Mouse (Mus musculus): ENCODE measurements at regions not wholly inside any gene's neighbourhood (a gene's known extent, or its start where the extent isn't known, plus 50 kb on each side); places are given as distances from the start of the nearest gene placed in this dataset.

GRCm38 (mm10) chr7:118314228-118314658 lies 70.8 kb upstream of the Smg1 start:
- Histone ChIP-seq H3K36me3 (replicated peaks in 1 of 2; ENCODE audit: control insufficient read depth in 1 of 2, insufficient read depth in 1 of 2, low read length in 1 of 2) (no peaks in the 10 kb centered on the region), H3K4me2 (ENCODE audit: insufficient read depth, low read depth, poor library complexity, severe bottlenecking) (no peak overlapping the region), H3K4me1 (ENCODE audit: control insufficient read depth in 1 of 2, insufficient read depth in 2 of 2) (peaks cover 0 to 2% of the 10 kb centered on the region in 2 experiments; a peak in 1 of 4 replicates), H3K9ac (ENCODE audit: insufficient read depth, low read depth) (no peak overlapping the region), H3K27me3 (replicated peaks) (peaks cover 2% of the 10 kb centered on the region), H3K79me2 (replicated peaks; ENCODE audit: control insufficient read depth, extremely low read depth, insufficient read depth, poor library complexity, severe bottlenecking) (no peaks in the 10 kb centered on the region), H3K27ac (ENCODE audit: insufficient read depth, low read depth) (no peak overlapping the region), H3K4me3 (replicated peaks in 1 of 3; ENCODE audit: low read depth in 2 of 3, low read length in 2 of 3, poor library complexity in 1 of 3) (no peak overlapping the region), H3K9me3 (replicated peaks; ENCODE audit: low read length) (no peaks in the 10 kb centered on the region)
- TF ChIP-seq ZC3H11A (IDR thresholded peaks at IDR 0.05; ENCODE audit: low read depth, low read length) (no peak), MYC (IDR thresholded peaks at IDR 0.05; ENCODE audit: low read depth, low read length) (no peak), POLR2A (IDR thresholded peaks at IDR 0.05; ENCODE audit: low read depth, low read length) (no peak), PAX5 (IDR thresholded peaks at IDR 0.05; ENCODE audit: low read length) (no peak), TBP (conservative IDR thresholded peaks at IDR 0.05; ENCODE audit: low read depth, low read length) (no peak), NELFE (IDR thresholded peaks at IDR 0.05; ENCODE audit: low read depth, low read length) (no peak), USF1 (IDR thresholded peaks at IDR 0.05; ENCODE audit: low read depth, low read length) (no peak), ZNF384 (IDR thresholded peaks at IDR 0.05; ENCODE audit: low read depth, low read length) (no peak), SMC3 (IDR thresholded peaks at IDR 0.05; ENCODE audit: low read depth, low read length) (no peak)
- dilution Hi-C loops (cut with MboI; ENCODE audit: extremely low pct_ligation_motif_present, extremely low pct_unique_long_range_greater_than_20kb, low sequenced_read_pairs) = no loop called here
- no peak for DNase-seq (ENCODE audit: extremely low read depth)
- in situ Hi-C loops (cut with MboI; ENCODE audit: low pct_ligation_motif_present, low pct_unique_long_range_greater_than_20kb, low sequenced_read_pairs) = loop anchor here (5.0 kb wide), 1 partner anchor 98 kb away; no protein-coding TSS in a partner anchor

GRCm38 (mm10) chr7:118313818-118314217 lies 70.3 kb upstream of the Smg1 start:
- Histone ChIP-seq H3K4me1 (ENCODE audit: control insufficient read depth in 1 of 2, insufficient read depth in 2 of 2) (peaks cover 0 to 2% of the 10 kb centered on the region in 2 experiments; a peak in 1 of 4 replicates), H3K9ac (ENCODE audit: insufficient read depth, low read depth) (no peak overlapping the region), H3K27me3 (replicated peaks) (peaks cover 2% of the 10 kb centered on the region), H3K79me2 (replicated peaks; ENCODE audit: control insufficient read depth, extremely low read depth, insufficient read depth, poor library complexity, severe bottlenecking) (no peaks in the 10 kb centered on the region), H3K9me3 (replicated peaks; ENCODE audit: low read length) (no peaks in the 10 kb centered on the region), H3K4me2 (ENCODE audit: insufficient read depth, low read depth, poor library complexity, severe bottlenecking) (no peak overlapping the region), H3K27ac (ENCODE audit: insufficient read depth, low read depth) (no peak overlapping the region), H3K36me3 (replicated peaks in 1 of 2; ENCODE audit: control insufficient read depth in 1 of 2, insufficient read depth in 1 of 2, low read length in 1 of 2) (no peaks in the 10 kb centered on the region), H3K4me3 (replicated peaks in 1 of 3; ENCODE audit: low read depth in 2 of 3, low read length in 2 of 3, poor library complexity in 1 of 3) (no peak overlapping the region)
- dilution Hi-C loops (cut with MboI; ENCODE audit: extremely low pct_ligation_motif_present, extremely low pct_unique_long_range_greater_than_20kb, low sequenced_read_pairs) = no loop called here
- TF ChIP-seq CTCF (conservative IDR thresholded peaks at IDR 0.05 in 1 of 2, IDR thresholded peaks at IDR 0.05 in 1 of 2; ENCODE audit: low read depth in 2 of 2, low read length in 2 of 2) = peak in 1 of 2 experiments; percentile 74; a peak in 2 of 4 replicates
- no peak for TF ChIP-seq ZNF384 (IDR thresholded peaks at IDR 0.05; ENCODE audit: low read depth, low read length)
- TF ChIP-seq PAX5 (IDR thresholded peaks at IDR 0.05; ENCODE audit: low read length) = no peak
- TF ChIP-seq NRF1 (IDR thresholded peaks at IDR 0.05; ENCODE audit: low read depth, low read length) = no peak
- TF ChIP-seq SIN3A (IDR thresholded peaks at IDR 0.05; ENCODE audit: low read length) = no peak
- no peak for TF ChIP-seq CHD1 (IDR thresholded peaks at IDR 0.05; ENCODE audit: low read depth, low read length)
- peak; percentile 64 for TF ChIP-seq SMC3 (IDR thresholded peaks at IDR 0.05; ENCODE audit: low read depth, low read length)
- peak; percentile 26 for TF ChIP-seq RAD21 (IDR thresholded peaks at IDR 0.05; ENCODE audit: low read depth, low read length)
- TF ChIP-seq MEF2A (IDR thresholded peaks at IDR 0.05; ENCODE audit: borderline replicate concordance, low read depth, low read length) = no peak
- no peak for TF ChIP-seq NELFE (IDR thresholded peaks at IDR 0.05; ENCODE audit: low read depth, low read length)
- TF ChIP-seq MXI1 (IDR thresholded peaks at IDR 0.05; ENCODE audit: low read depth, low read length) = no peak
- no peak for TF ChIP-seq HCFC1 (IDR thresholded peaks at IDR 0.05; ENCODE audit: low read depth, low read length)
- no peak for TF ChIP-seq CHD2 (IDR thresholded peaks at IDR 0.05; ENCODE audit: low read length)
- TF ChIP-seq ELF1 (IDR thresholded peaks at IDR 0.05; ENCODE audit: low read depth, low read length) = no peak
- no peak for TF ChIP-seq UBTF (IDR thresholded peaks at IDR 0.05; ENCODE audit: low read depth, low read length)
- no peak for TF ChIP-seq ZC3H11A (IDR thresholded peaks at IDR 0.05; ENCODE audit: low read depth, low read length)
- no peak for TF ChIP-seq POLR2A (IDR thresholded peaks at IDR 0.05; ENCODE audit: low read depth, low read length)
- no peak for TF ChIP-seq BHLHE40 (IDR thresholded peaks at IDR 0.05; ENCODE audit: low read depth, low read length)
- no peak for TF ChIP-seq KAT2A (IDR thresholded peaks at IDR 0.05; ENCODE audit: insufficient replicate concordance, low read length)
- TF ChIP-seq USF1 (IDR thresholded peaks at IDR 0.05; ENCODE audit: low read depth, low read length) = no peak
- DNase-seq (ENCODE audit: extremely low read depth) = peak; percentile 21
- in situ Hi-C loops (cut with MboI; ENCODE audit: low pct_ligation_motif_present, low pct_unique_long_range_greater_than_20kb, low sequenced_read_pairs) = loop anchor here (5.0 kb wide), 1 partner anchor 98 kb away; no protein-coding TSS in a partner anchor

All from CH12.LX (cell line).